Mouse (Mus musculus) embryonic facial prominence, embryonic 10.5 days (tissue): ENCODE data around the gene Sat2. TPM values are rescaled to one million over a fixed set of nuclear protein-coding genes. Genes with fewer than 3 reads are reported as not detected.
"Not testable (repeated sequence)": the region's sequence is repeated elsewhere in the genome, so short reads cannot be mapped to it uniquely, and the experiment has no call there.

ENCODE experiments used
- DNase-seq: peaks from one replicate; pipeline ENCODE4 v3.0.0-alpha.2; 2017; ENCODE audit warnings: low spot score
- H3K27ac ChIP-seq: fragments of 300-500 bp; sonication (generic); replicated peaks from 2 replicates; pipeline ENCODE4 v1.5.1; 2016; ENCODE audit warnings: mild to moderate bottlenecking
- H3K27me3 ChIP-seq: fragments of 300-500 bp; sonication (generic); replicated peaks from 2 replicates; pipeline ENCODE4 v1.6.1; 2016; ENCODE audit warnings: low read depth, mild to moderate bottlenecking; ENCODE audit not compliant: poor library complexity, severe bottlenecking
- H3K36me3 ChIP-seq: fragments of 300-500 bp; sonication (generic); replicated peaks from 2 replicates; pipeline ENCODE4 v1.6.1; 2016; ENCODE audit warnings: mild to moderate bottlenecking, moderate library complexity
- H3K4me1 ChIP-seq: fragments of 300-500 bp; sonication (generic); 2 replicates; pipeline ENCODE4 v1.6.1; 2016
- H3K4me3 ChIP-seq: fragments of 300-500 bp; sonication (generic); 2 replicates; pipeline ENCODE4 v1.5.1; 2016; ENCODE audit warnings: mild to moderate bottlenecking, moderate library complexity
- H3K9me3 ChIP-seq: fragments of 300-500 bp; sonication (generic); 2 replicates; pipeline ENCODE4 v1.6.1; 2016; ENCODE audit warnings: mild to moderate bottlenecking
- WGBS: fragments of 180-500 bp; shearing (Covaris S2); methylation state at CpG from one replicate; pipeline ENCODE4 v1.1.7; 2016; 5-methylcytosine and 5-hydroxymethylcytosine counted together
- polyA plus RNA-seq: library from polyadenylated mRNA; unstranded; fragments of >200 nt; fragmentation: Nextera tagmentation; extraction: Ambion mirVana; gene quantifications from 2 replicates; pipeline ENCODE4 v1.2.1, GENCODE M21; 2016

Gene Sat2
- polyA plus RNA-seq, 1 experiment from 2014 or later: 16.0 TPM

- Histone ChIP-seq H3K9me3 (no peaks in the 10 kb centered on the region), H3K4me3 (peak overlapping the region; percentile 74), H3K4me1 (peaks cover 46% of the 10 kb centered on the region), H3K36me3 (no peaks in the 10 kb centered on the region), H3K27ac (peak overlapping the region; percentile 77), H3K27me3 (peaks cover 40% of the 10 kb centered on the region)
- peak; percentile 44 for DNase-seq
- whole genome bisulfite sequencing: under 1% methylated on average over 73 of the region's 73 CpGs
Observed at GRCm38 (mm10) chr11:69604795-69605664, 16.8 kb upstream of the Sat2 start.

GRCm38 (mm10) chr11:69605726-69606490 lies 15.9 kb upstream of the Sat2 start, which contains the start of gene Atp1b2:
TSS of gene Atp1b2 (minus strand) at chr11:69605942.
- 4% methylated on average over 32 of the region's 32 CpGs for WGBS
- Histone ChIP-seq H3K27ac (peak within 1 kb of the TSS; percentile 77), H3K4me3 (peak within 1 kb of the TSS; percentile 74), H3K9me3 (no peaks in the 10 kb centered on the region), H3K4me1 (peaks cover 40% of the 10 kb centered on the region), H3K36me3 (no peaks in the 10 kb centered on the region), H3K27me3 (peaks cover 40% of the 10 kb centered on the region)
- peak; percentile 82 for DNase-seq

GRCm38 (mm10) chr11:69606491-69606795 lies 15.4 kb upstream of the Sat2 start:
- H3K9me3 ChIP-seq: no peaks in the 10 kb centered on the region
- H3K27ac ChIP-seq: peak overlapping the region; percentile 48; the same call in 1 of the 2 replicates
- no peaks in the 10 kb centered on the region for H3K36me3 ChIP-seq
- peak overlapping the region; percentile 74 for H3K4me3 ChIP-seq
- peaks cover 40% of the 10 kb centered on the region for H3K27me3 ChIP-seq
- DNase-seq: no peak
- 67% methylated on average over 2 of the region's 2 CpGs for WGBS
- peaks cover 37% of the 10 kb centered on the region for H3K4me1 ChIP-seq

- DNase-seq: no peak
- H3K27ac ChIP-seq: no peak overlapping the region
- peaks cover 37% of the 10 kb centered on the region for H3K4me1 ChIP-seq
- WGBS: 90% methylated on average over 2 of the region's 2 CpGs
- peaks cover 40% of the 10 kb centered on the region for H3K27me3 ChIP-seq
- H3K4me3 ChIP-seq: peak overlapping the region; percentile 74; the same call in 1 of the 2 replicates
- no peaks in the 10 kb centered on the region for H3K9me3 ChIP-seq
- H3K36me3 ChIP-seq: no peaks in the 10 kb centered on the region
Observed at GRCm38 (mm10) chr11:69606832-69607231, 15.0 kb upstream of the Sat2 start.

- Histone ChIP-seq H3K9me3 (no peaks in the 10 kb centered on the region), H3K36me3 (no peaks in the 10 kb centered on the region), H3K27me3 (peaks cover 35% of the 10 kb centered on the region), H3K4me3 (no peak overlapping the region), H3K27ac (no peak overlapping the region), H3K4me1 (peaks cover 38% of the 10 kb centered on the region)
- DNase-seq: no peak
- WGBS: 85% methylated on average over 3 of the region's 3 CpGs
Observed at GRCm38 (mm10) chr11:69608525-69608924, 13.3 kb upstream of the Sat2 start.

- DNase-seq: no peak
- WGBS: 63% methylated on average over 7 of the region's 7 CpGs
- Histone ChIP-seq H3K9me3 (no peaks in the 10 kb centered on the region), H3K4me3 (no peak overlapping the region), H3K4me1 (peaks cover 34% of the 10 kb centered on the region), H3K27ac (no peak overlapping the region), H3K36me3 (no peaks in the 10 kb centered on the region), H3K27me3 (peaks cover 26% of the 10 kb centered on the region)
Observed at GRCm38 (mm10) chr11:69609416-69609815, 12.4 kb upstream of the Sat2 start.

GRCm38 (mm10) chr11:69610899-69611298 lies 10.9 kb upstream of the Sat2 start:
- peaks cover 19% of the 10 kb centered on the region for H3K4me1 ChIP-seq
- WGBS: 68% methylated on average over 4 of the region's 4 CpGs
- peaks cover 25% of the 10 kb centered on the region for H3K27me3 ChIP-seq
- DNase-seq: no peak
- no peaks in the 10 kb centered on the region for H3K36me3 ChIP-seq
- H3K27ac ChIP-seq: no peak overlapping the region
- H3K4me3 ChIP-seq: no peak overlapping the region
- no peaks in the 10 kb centered on the region for H3K9me3 ChIP-seq

- Histone ChIP-seq H3K4me1 (peaks cover 17% of the 10 kb centered on the region), H3K4me3 (peak overlapping the region; percentile 34), H3K36me3 (no peaks in the 10 kb centered on the region), H3K27me3 (peaks cover 35% of the 10 kb centered on the region), H3K27ac (peak overlapping the region; percentile 61), H3K9me3 (no peaks in the 10 kb centered on the region)
- peak; percentile 89 for DNase-seq
- WGBS: 7% methylated on average over 19 of the region's 19 CpGs
Observed at GRCm38 (mm10) chr11:69613553-69614256, 8.1 kb upstream of the Sat2 start.

GRCm38 (mm10) chr11:69614257-69614588 lies 7.6 kb upstream of the Sat2 start:
- not testable (repeated sequence) for H3K27ac ChIP-seq, DNase-seq, H3K9me3 ChIP-seq, H3K36me3 ChIP-seq
- H3K4me3 ChIP-seq: peak overlapping the region; percentile 34; the same call in 1 of the 2 replicates
- peaks cover 35% of the 10 kb centered on the region for H3K27me3 ChIP-seq
- 52% methylated on average over 11 of the region's 11 CpGs for WGBS
- H3K4me1 ChIP-seq: peaks cover 17% of the 10 kb centered on the region

- WGBS: 55% methylated on average over 10 of the region's 10 CpGs
- H3K27ac ChIP-seq: no peak overlapping the region
- H3K36me3 ChIP-seq: no peaks in the 10 kb centered on the region
- 0 out of 2 replicates have a peak overlapping the region, but pooled peaks have one; percentile 2 for H3K4me3 ChIP-seq
- H3K4me1 ChIP-seq: peaks cover 17% of the 10 kb centered on the region
- DNase-seq: no peak
- peaks cover 35% of the 10 kb centered on the region for H3K27me3 ChIP-seq
- H3K9me3 ChIP-seq: no peaks in the 10 kb centered on the region
Observed at GRCm38 (mm10) chr11:69616781-69617180, 5.0 kb upstream of the Sat2 start.

- peaks cover 25% of the 10 kb centered on the region for H3K4me1 ChIP-seq
- H3K4me3 ChIP-seq: no peak within 1 kb of the TSS
- no peak for DNase-seq
- no peaks in the 10 kb centered on the region for H3K36me3 ChIP-seq
- H3K27ac ChIP-seq: no peak within 1 kb of the TSS
- H3K27me3 ChIP-seq: peaks cover 32% of the 10 kb centered on the region
- WGBS: 78% methylated on average over 5 of the region's 5 CpGs
- no peaks in the 10 kb centered on the region for H3K9me3 ChIP-seq
Observed at GRCm38 (mm10) chr11:69617805-69618204, 4.0 kb upstream of the Sat2 start, which contains the start of gene Shbg. TSS of gene Shbg (minus strand) at chr11:69617905.

- DNase-seq: no peak
- H3K27me3 ChIP-seq: peaks cover 21% of the 10 kb centered on the region
- no peaks in the 10 kb centered on the region for H3K36me3 ChIP-seq
- H3K27ac ChIP-seq: no peak overlapping the region
- no peak overlapping the region for H3K4me3 ChIP-seq
- no peaks in the 10 kb centered on the region for H3K9me3 ChIP-seq
- H3K4me1 ChIP-seq: peaks cover 21% of the 10 kb centered on the region
- 82% methylated on average over 7 of the region's 7 CpGs for WGBS
Observed at GRCm38 (mm10) chr11:69620394-69621081, 1.3 kb upstream of the Sat2 start.
